Mouse (Mus musculus): Measurements from ENCODE around the gene Ins1. TPM values are rescaled to one million over a fixed set of nuclear protein-coding genes. Genes with fewer than 3 reads are reported as not detected.

The Ins1 gene
- total RNA-seq (2021): not detected

GRCm38 (mm10) chr19:52263997-52264396, at the start of gene Ins1:
TSS of gene Ins1 (plus strand) at chr19:52264297.
- intact Hi-C loops (cut with DNase I): no loop called here
- DNase-seq: no peak
